ENCODE assay signal across 29 mouse cellular contexts in the genomic region with DNA sequence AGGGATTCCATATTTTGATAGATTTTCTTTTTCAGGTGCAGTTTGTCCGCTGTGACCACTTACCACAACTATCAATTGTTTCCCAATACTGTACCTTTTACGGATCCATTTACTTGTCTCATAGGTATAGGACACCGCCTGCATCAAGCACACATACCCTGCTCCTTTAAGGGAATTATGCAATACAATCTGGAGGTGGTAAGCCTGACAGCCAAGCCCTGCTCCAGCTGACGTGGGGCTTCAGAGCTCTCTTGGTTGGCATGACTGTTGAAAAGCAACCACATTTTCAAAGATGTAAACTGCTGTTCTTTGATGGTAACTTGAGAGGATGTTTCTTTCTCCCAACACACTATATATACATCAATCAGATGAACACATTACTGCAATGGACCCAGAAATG.
A peak's percentile ranks its signal among the peaks of the same experiment; 100 is the strongest.
DNase-seq lines count a peak whose midpoint lies in the region; ATAC-seq lines count a peak whose summit lies in the region.
"Had no signal": no experiment of that assay in that cellular context is flagged by ENCODE, and none has a peak within 500 bp of the region (broad histone marks: within the 10 kb centered on the region; RNA-seq: fewer than 3 reads in every experiment).

No protein-coding gene starts in this region.

- no peaks in the 10 kb centered on the region for H3K9me3 ChIP-seq in heart, embryonic 10.5 days
- H3K9me3 ChIP-seq: embryonic facial prominence, embryonic 13.5 days; embryonic facial prominence, embryonic 15.5 days; forebrain, embryonic 10.5 days; forebrain, embryonic 12.5 days had no signal

- intact Hi-C loops in heart, postnatal 25 days (cut with DNase I): no loop called here

- H3K36me3 ChIP-seq in heart, embryonic 10.5 days: no peaks in the 10 kb centered on the region
- H3K36me3 ChIP-seq: embryonic facial prominence, embryonic 13.5 days; embryonic facial prominence, embryonic 15.5 days; forebrain, embryonic 10.5 days; forebrain, embryonic 12.5 days; G1E had no signal

- H3K27me3 ChIP-seq in heart, embryonic 10.5 days (ENCODE audit: insufficient read depth, poor library complexity, severe bottlenecking): no peaks in the 10 kb centered on the region
- H3K27me3 ChIP-seq: CH12.LX; embryonic facial prominence, embryonic 13.5 days; embryonic facial prominence, embryonic 15.5 days; forebrain, embryonic 12.5 days had no signal

- no peaks in the 10 kb centered on the region for H3K4me1 ChIP-seq in heart, embryonic 10.5 days
- H3K4me1 ChIP-seq: embryonic facial prominence, embryonic 13.5 days; embryonic facial prominence, embryonic 15.5 days; forebrain, embryonic 12.5 days had no signal

- DNase-seq in frontal cortex, postnatal 36 days (ENCODE audit: low spot score in 2 of 2): no peak
- peak; percentile 46 for DNase-seq in heart, embryonic 10.5 days (ENCODE audit: low spot score)
- no peak for DNase-seq in heart, postnatal 25 days (ENCODE audit: low spot score)
- peak; percentile 27 for DNase-seq in brain, adult 2 months (ENCODE audit: low read depth, low spot score)
- no peak for DNase-seq in urinary bladder, adult 18-20 months (ENCODE audit: low spot score in 2 of 2)
- DNase-seq: adrenal gland, adult 8-10 months; adrenal gland, postnatal 14 days; adrenal gland, postnatal 36 days; B cell, adult 2 months; cerebellum, adult 11 months; cerebellum, adult 18-20 months; cerebellum, adult 8-10 months; cerebellum, adult 9-11 months; cerebellum, postnatal 14 days; cerebellum, postnatal 36 days; embryo, embryonic 11 days had no signal

- H3K4me3 ChIP-seq in heart, embryonic 10.5 days: no peak overlapping the region
- H3K4me3 ChIP-seq: embryonic facial prominence, embryonic 13.5 days; embryonic facial prominence, embryonic 15.5 days; erythroblast, embryonic 14.5 days; forebrain, embryonic 10.5 days; forebrain, embryonic 12.5 days had no signal

- 82% methylated on average over 4 of the region's 4 CpGs for WGBS in heart, embryonic 10.5 days

- H3K27ac ChIP-seq in heart, embryonic 10.5 days: no peak overlapping the region
- H3K27ac ChIP-seq: embryonic facial prominence, embryonic 13.5 days; embryonic facial prominence, embryonic 15.5 days; forebrain, embryonic 10.5 days; forebrain, embryonic 12.5 days had no signal

- peak; percentile 91 for ATAC-seq in frontal cortex, adult (ENCODE audit: low TSS enrichment)
- ATAC-seq: activated CD4-positive, CD25-positive, alpha-beta regulatory T cell, adult 4 months; CD4-positive, CD25-positive, alpha-beta regulatory T cell, adult 4 months; forebrain, embryonic 14.5 days; forebrain, embryonic 16.5 days; Patski had no signal

Comparison
In these comparisons a context has a peak if more than half of its experiments do, and no peak if none do; other contexts are left out.
1. DNase-seq: peak in heart, embryonic 10.5 days (single experiment) and brain, adult 2 months (single experiment); none in frontal cortex, postnatal 36 days (0 of 2), heart, postnatal 25 days (single experiment) and urinary bladder, adult 18-20 months (0 of 2).